Mouse (Mus musculus): ENCODE data around the gene Nt5c1b.

The Nt5c1b gene

GRCm38 (mm10) chr12:10369673-10370072 lies at the start of gene Nt5c1b:
Nt5c1b (plus strand) TSS chr12:10369973.
- DNase-seq (ENCODE audit: low spot score), result no peak

GRCm38 (mm10) chr12:10327651-10328050 lies 42.1 kb upstream of the Nt5c1b start:
- no peak for DNase-seq (ENCODE audit: low spot score)

- DNase-seq (ENCODE audit: low spot score), result no peak
These were observed 40.3 kb upstream of the Nt5c1b start for GRCm38 (mm10) chr12:10329460-10329859.

DNA sequence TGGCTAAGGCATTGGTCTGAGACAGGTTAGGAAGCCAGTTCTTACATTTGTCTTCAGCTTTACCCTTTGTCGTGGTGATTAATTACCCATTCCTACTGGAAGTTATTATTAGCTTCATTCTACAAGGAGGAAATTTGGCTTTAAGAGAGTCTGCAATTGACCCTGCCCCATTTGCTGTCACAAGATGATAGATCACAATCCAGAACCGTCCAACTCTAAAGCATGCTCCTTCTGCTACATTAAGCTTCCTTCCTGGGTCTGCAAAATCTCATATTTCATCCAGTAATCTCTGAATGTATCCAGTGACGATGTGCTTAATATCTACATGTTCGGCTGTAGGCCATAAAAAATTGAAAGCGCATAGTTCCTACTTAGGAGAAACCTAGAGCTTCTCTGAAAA lies 29.2 kb upstream of the Nt5c1b start:
- DNase-seq (ENCODE audit: low spot score), result no peak

DNA sequence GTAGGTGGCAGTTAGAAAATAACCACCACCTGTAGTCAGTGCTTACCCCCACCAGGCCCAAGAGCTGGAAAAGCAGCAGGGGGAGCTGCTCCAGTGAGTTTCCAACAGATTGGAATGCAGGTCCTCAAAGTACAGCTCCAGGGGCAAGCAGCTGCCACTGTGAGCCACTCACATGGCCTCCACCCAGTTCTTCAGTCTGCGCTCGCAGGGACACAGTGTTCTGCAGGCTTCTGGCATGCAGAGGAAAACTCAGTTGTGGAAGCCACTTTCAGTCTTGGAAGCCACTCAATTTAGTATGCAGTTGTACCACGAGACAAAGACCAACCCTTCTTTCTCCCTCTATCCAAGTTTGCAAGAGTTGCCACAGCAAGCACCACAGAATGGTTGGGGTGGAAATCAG lies 19.1 kb upstream of the Nt5c1b start:
- DNase-seq (ENCODE audit: low spot score), result no peak

DNA sequence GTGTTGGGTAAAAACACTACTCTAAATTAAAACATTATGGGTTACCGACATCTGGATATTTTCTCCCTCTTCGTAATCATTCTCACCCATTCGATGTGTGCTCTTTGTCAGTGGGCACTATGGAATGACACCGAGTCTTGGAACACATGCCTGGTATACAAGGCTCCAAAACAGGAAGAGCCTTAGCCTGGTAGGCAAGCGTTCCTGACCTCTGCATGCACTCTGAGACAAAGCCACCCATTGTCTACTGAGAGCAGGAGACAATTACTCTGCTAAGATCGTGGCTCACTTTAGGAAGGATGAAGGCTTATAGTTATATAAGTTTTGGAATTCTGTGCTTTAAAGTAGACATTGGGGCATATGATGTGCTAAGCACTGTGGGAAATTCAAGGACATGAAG lies 12.0 kb upstream of the Nt5c1b start:
- DNase-seq (ENCODE audit: low spot score), result no peak

DNA sequence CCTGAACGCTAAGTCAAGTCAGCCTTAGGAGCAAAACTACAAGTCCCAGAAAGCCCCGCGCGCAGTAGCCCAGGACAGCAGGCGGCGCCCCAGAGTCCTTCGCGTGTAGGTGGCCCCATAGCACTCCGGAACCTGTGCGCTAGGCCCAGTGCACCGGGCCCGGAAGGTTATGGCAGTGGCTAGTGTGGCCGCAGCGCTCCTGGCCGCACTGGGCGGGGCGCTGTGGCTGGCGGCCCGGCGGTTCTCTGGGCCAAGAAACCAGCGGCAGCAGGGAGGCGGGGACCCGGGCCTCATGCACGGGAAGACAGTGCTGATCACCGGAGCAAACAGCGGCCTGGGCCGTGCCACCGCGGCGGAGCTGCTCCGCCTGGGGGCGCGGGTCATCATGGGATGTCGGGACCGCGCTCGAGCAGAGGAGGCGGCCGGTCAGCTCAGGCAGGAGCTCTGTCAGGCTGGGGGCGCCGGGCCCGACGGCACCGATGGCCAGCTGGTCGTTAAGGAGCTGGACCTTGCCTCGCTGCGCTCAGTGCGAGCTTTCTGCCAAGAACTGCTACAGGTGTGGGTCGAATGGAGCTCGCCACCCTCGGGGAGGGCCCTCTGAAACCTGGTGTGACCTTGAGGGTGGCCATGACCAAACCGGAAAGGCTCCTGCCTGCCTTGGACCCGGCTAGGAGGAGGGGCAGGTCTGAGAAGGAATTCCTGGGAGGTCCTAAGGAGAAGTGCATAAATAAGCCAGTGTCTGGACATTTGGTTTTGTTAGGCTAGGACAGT lies 21.1 kb downstream of the Nt5c1b start, which contains the start of gene Rdh14:
TSS of gene Rdh14 (plus strand) at position 102 of the 771 bp plus-strand sequence.
- DNase-seq (ENCODE audit: low spot score), result peak; percentile 98

DNA sequence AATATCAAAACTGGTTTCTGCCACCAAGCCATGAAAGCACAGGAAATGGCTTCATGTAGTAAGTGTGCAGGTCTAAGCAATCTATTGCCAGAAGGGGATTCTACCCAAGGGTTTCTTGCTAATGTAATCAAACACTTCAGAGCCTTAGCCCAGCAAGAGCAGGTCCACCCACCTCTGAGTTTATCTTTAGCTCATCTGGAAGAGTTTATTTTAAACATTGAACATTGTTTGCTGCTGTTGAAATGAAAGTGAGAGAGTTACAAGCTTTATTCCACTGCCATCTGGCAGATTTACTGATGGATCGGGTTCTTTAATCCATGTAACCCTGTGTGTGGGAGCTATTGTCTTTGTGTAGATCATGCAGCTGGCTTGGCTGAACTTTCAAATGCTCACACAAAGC lies 31.0 kb downstream of the Nt5c1b start:
- no peak for DNase-seq (ENCODE audit: low spot score)

GRCm38 (mm10) chr12:10402421-10403115 lies 32.8 kb downstream of the Nt5c1b start:
- DNase-seq (ENCODE audit: low spot score), result no peak

DNA sequence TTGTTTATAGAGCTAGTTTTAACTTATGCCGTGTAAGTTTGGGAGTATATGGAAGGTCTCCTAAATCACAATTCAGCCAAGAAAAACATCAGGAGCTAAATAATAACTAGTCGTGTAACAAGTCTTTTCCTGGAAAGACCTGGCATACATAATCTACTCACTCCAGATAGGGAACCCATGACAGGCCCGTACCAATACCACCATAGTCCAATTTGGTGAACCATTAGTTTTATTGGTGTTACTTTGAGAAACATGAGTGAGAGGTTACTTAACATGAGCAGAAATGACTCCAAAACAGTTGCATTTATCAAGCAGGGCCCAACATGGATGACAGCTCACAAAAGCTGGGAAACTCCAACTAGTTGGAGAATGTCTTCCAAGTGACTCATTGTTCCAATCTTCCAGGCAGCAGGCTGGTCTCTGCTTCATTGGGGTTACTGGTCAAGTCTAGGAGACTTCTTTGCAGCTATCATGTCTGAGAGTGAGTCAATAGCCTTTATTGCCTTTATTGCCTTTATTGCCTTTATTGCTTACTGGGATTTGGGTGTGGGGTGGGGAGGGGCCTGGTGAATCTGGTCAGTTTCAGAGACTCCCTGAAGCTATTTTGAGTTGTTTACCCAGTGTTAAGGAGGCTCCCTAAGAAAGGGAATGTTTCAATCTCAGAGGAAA lies 40.9 kb downstream of the Nt5c1b start:
- no peak for DNase-seq (ENCODE audit: low spot score)

- no peak for DNase-seq (ENCODE audit: low spot score)
These were observed 41.7 kb downstream of the Nt5c1b start for GRCm38 (mm10) chr12:10411453-10411852.

DNA sequence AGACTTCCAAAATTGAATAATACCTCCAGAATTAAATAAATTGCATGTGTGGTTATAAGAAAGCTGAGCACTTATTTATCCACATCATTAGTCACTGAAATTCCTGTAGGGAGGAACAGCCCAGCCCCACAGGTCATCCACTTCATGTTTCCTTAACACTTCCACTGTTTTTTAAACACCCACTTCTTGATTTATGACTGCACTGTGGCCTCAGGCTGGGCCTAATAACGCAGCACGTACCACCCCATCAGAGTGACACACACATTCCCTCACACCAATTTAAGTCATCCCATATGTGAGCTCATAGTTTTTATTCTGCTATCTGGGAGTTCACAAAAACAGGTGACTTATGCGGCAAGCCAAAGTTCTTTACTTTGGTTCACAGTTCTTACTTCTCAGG lies 52.6 kb downstream of the Nt5c1b start:
- DNase-seq (ENCODE audit: low spot score), result no peak

DNA sequence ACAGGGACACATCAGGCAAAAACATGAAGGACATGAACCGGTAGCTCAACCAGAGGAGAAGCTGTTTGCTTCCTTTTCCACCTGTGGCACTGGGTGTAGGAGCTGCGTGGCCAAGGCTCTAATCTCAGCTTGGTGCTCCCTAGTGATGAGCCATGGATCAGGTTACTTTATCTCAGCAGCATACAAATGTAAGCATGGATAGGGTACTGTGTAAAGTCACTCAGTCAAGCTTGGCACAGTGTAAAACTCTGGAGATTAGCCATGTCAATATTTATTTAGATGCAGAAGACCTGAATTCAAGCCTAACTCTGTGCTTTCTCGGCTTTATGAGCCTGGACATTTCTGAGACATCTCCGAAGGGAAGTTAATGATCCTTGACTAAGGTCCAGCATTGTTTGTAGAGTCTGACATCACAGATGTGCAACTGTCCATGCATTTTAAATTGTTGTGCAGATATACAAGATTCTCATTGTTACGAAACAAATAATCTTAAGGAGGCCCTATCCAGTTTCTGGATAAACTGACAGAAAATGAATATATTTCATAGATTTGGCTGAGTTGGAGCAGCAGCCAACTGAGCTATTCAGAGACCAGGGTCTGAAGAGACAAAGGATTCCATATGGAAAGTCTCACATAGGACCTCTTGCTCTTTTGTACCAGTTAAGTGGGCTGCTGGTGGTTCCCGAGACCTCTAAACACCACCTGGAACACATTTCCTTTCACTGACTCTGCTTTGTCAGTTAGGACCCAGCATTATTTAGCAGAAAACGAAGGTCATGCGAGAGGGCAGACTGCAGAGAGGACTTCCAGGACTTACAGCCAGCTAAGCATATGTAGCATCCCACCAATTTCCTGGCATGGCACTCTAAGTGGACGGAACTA lies 56.5 kb downstream of the Nt5c1b start:
- no peak for DNase-seq (ENCODE audit: low spot score)

- no peak for DNase-seq (ENCODE audit: low spot score)
These were observed 61.2 kb downstream of the Nt5c1b start for GRCm38 (mm10) chr12:10430999-10431398.

- DNase-seq (ENCODE audit: low spot score), result peak; percentile 86
These were observed 68.6 kb downstream of the Nt5c1b start for GRCm38 (mm10) chr12:10438054-10439001.
